Mouse (Mus musculus) adrenal gland, postnatal 25 days (tissue): Measurements from ENCODE around the gene Dnajc3. TPM values are rescaled to one million over a fixed set of nuclear protein-coding genes. Genes with fewer than 3 reads are reported as not detected.

Experiments used
- total RNA-seq: library from RNA; stranded (reverse); gene quantifications from 2 replicates; pipeline ENCODE4 v1.2.3, GENCODE M21; 2021

Gene Dnajc3
- total RNA-seq, 1 experiment from 2014 or later, result 60.6 TPM

Other genes with a start within 250 kb of the Dnajc3 start
- 18.7 and 21.1 TPM in 2 replicates for gene Abcc4, start 231.8 kb upstream of the Dnajc3 start, total RNA-seq
- 0.15 TPM in 1 of 2 replicates, not detected in the other for gene Cldn10, start 150.1 kb upstream of the Dnajc3 start, total RNA-seq
- gene Dzip1, start 12.5 kb upstream of the Dnajc3 start, total RNA-seq, result 16.0 and 22.7 TPM in 2 replicates
- 12.1 and 15.4 TPM in 2 replicates for gene Uggt2, start 161.5 kb downstream of the Dnajc3 start, total RNA-seq
- 2.2 and 3.2 TPM in 2 replicates for gene Hs6st3, start 200.4 kb downstream of the Dnajc3 start, total RNA-seq